Mouse (Mus musculus): ENCODE measurements at regions not wholly inside any gene's neighbourhood (a gene's known extent, or its start where the extent isn't known, plus 50 kb on each side); places are given as distances from the start of the nearest gene placed in this dataset.

- ATAC-seq (ENCODE audit: low FRiP score) (no peak), DNase-seq (ENCODE audit: low spot score) (no peak)
- Histone ChIP-seq H3K9me3 (ENCODE audit: control insufficient read depth, low read length) (no peaks in the 10 kb centered on the region), H3K27me3 (ENCODE audit: control insufficient read depth, insufficient read depth, low read length) (no peaks in the 10 kb centered on the region), H3K27ac (ENCODE audit: low read depth, low read length) (no peak overlapping the region), H3K36me3 (ENCODE audit: control insufficient read depth, insufficient read depth, low read length) (no peaks in the 10 kb centered on the region), H3K4me1 (replicated peaks; ENCODE audit: control insufficient read depth, insufficient read depth, low read length) (no peaks in the 10 kb centered on the region), H3K9ac (ENCODE audit: low read depth, low read length) (no peak overlapping the region), H3K4me3 (ENCODE audit: low read depth, low read length) (no peak overlapping the region), H3K4me2 (replicated peaks; ENCODE audit: low read depth, low read length) (no peak overlapping the region)
- 88% methylated on average over 20 of the region's 20 CpGs for WGBS
These were observed 89.9 kb upstream of the Cdkn3 start for GRCm38 (mm10) chr14:46670221-46671046.

GRCm38 (mm10) chr14:46668275-46668674, 92.1 kb upstream of the Cdkn3 start:
- H3K36me3 ChIP-seq (ENCODE audit: control insufficient read depth, insufficient read depth, low read length) = no peaks in the 10 kb centered on the region
- no peak overlapping the region for H3K9ac ChIP-seq (ENCODE audit: low read depth, low read length)
- 93% methylated on average over 3 of the region's 3 CpGs for WGBS
- no peak overlapping the region for H3K27ac ChIP-seq (ENCODE audit: low read depth, low read length)
- DNase-seq (ENCODE audit: low spot score) (no peak), ATAC-seq (ENCODE audit: low FRiP score) (no peak)
- H3K4me1 ChIP-seq (replicated peaks; ENCODE audit: control insufficient read depth, insufficient read depth, low read length) = no peaks in the 10 kb centered on the region
- H3K4me3 ChIP-seq (ENCODE audit: low read depth, low read length) = no peak overlapping the region
- no peaks in the 10 kb centered on the region for H3K27me3 ChIP-seq (ENCODE audit: control insufficient read depth, insufficient read depth, low read length)
- H3K4me2 ChIP-seq (replicated peaks; ENCODE audit: low read depth, low read length) = no peak overlapping the region
- H3K9me3 ChIP-seq (ENCODE audit: control insufficient read depth, low read length) = no peaks in the 10 kb centered on the region

GRCm38 (mm10) chr14:46664305-46664704, 96.0 kb upstream of the Cdkn3 start:
- ATAC-seq (ENCODE audit: low FRiP score) (no peak), DNase-seq (ENCODE audit: low spot score) (no peak)
- H3K4me2 ChIP-seq (replicated peaks; ENCODE audit: low read depth, low read length) = no peak overlapping the region
- no peak overlapping the region for H3K4me3 ChIP-seq (ENCODE audit: low read depth, low read length)
- H3K27ac ChIP-seq (ENCODE audit: low read depth, low read length) = no peak overlapping the region
- H3K9me3 ChIP-seq (ENCODE audit: control insufficient read depth, low read length) = no peaks in the 10 kb centered on the region
- H3K36me3 ChIP-seq (ENCODE audit: control insufficient read depth, insufficient read depth, low read length) = no peaks in the 10 kb centered on the region
- 0 out of 2 replicates have a peak, but pooled peaks cover 2% of the 10 kb centered on the region for H3K4me1 ChIP-seq (replicated peaks; ENCODE audit: control insufficient read depth, insufficient read depth, low read length)
- 83% methylated on average over 6 of the region's 6 CpGs for WGBS
- H3K27me3 ChIP-seq (ENCODE audit: control insufficient read depth, insufficient read depth, low read length) = no peaks in the 10 kb centered on the region
- H3K9ac ChIP-seq (ENCODE audit: low read depth, low read length) = no peak overlapping the region

- H3K4me2 ChIP-seq (replicated peaks; ENCODE audit: low read depth, low read length) = no peak overlapping the region
- no peaks in the 10 kb centered on the region for H3K9me3 ChIP-seq (ENCODE audit: control insufficient read depth, low read length)
- no peak overlapping the region for H3K4me3 ChIP-seq (ENCODE audit: low read depth, low read length)
- no peaks in the 10 kb centered on the region for H3K27me3 ChIP-seq (ENCODE audit: control insufficient read depth, insufficient read depth, low read length)
- ATAC-seq (ENCODE audit: low FRiP score) = no peak
- H3K9ac ChIP-seq (ENCODE audit: low read depth, low read length) = no peak overlapping the region
- H3K36me3 ChIP-seq (ENCODE audit: control insufficient read depth, insufficient read depth, low read length) = no peaks in the 10 kb centered on the region
- H3K4me1 ChIP-seq (replicated peaks; ENCODE audit: control insufficient read depth, insufficient read depth, low read length) = 0 out of 2 replicates have a peak, but pooled peaks cover 2% of the 10 kb centered on the region
- H3K27ac ChIP-seq (ENCODE audit: low read depth, low read length) = no peak overlapping the region
- WGBS = 85% methylated on average over 5 of the region's 5 CpGs
- no peak for DNase-seq (ENCODE audit: low spot score)
These were observed 96.8 kb upstream of the Cdkn3 start for GRCm38 (mm10) chr14:46663529-46663928.

GRCm38 (mm10) chr14:46661792-46662545, 98.4 kb upstream of the Cdkn3 start:
- Histone ChIP-seq H3K27me3 (ENCODE audit: control insufficient read depth, insufficient read depth, low read length) (no peaks in the 10 kb centered on the region), H3K27ac (ENCODE audit: low read depth, low read length) (no peak overlapping the region), H3K4me1 (replicated peaks; ENCODE audit: control insufficient read depth, insufficient read depth, low read length) (0 out of 2 replicates have a peak, but pooled peaks cover 2% of the 10 kb centered on the region), H3K9me3 (ENCODE audit: control insufficient read depth, low read length) (no peaks in the 10 kb centered on the region), H3K9ac (ENCODE audit: low read depth, low read length) (no peak overlapping the region), H3K4me3 (ENCODE audit: low read depth, low read length) (no peak overlapping the region), H3K36me3 (ENCODE audit: control insufficient read depth, insufficient read depth, low read length) (no peaks in the 10 kb centered on the region), H3K4me2 (replicated peaks; ENCODE audit: low read depth, low read length) (no peak overlapping the region)
- WGBS = 4% methylated on average over 9 of the region's 9 CpGs
- peak; percentile 81 for ATAC-seq (ENCODE audit: low FRiP score)
- peak; percentile 30 for DNase-seq (ENCODE audit: low spot score)

GRCm38 (mm10) chr14:46661118-46661791, 99.1 kb upstream of the Cdkn3 start:
- Histone ChIP-seq H3K4me2 (replicated peaks; ENCODE audit: low read depth, low read length) (no peak overlapping the region), H3K36me3 (ENCODE audit: control insufficient read depth, insufficient read depth, low read length) (no peaks in the 10 kb centered on the region), H3K9ac (ENCODE audit: low read depth, low read length) (no peak overlapping the region), H3K4me3 (ENCODE audit: low read depth, low read length) (no peak overlapping the region), H3K27ac (ENCODE audit: low read depth, low read length) (no peak overlapping the region), H3K4me1 (replicated peaks; ENCODE audit: control insufficient read depth, insufficient read depth, low read length) (0 out of 2 replicates have a peak, but pooled peaks cover 2% of the 10 kb centered on the region), H3K27me3 (ENCODE audit: control insufficient read depth, insufficient read depth, low read length) (no peaks in the 10 kb centered on the region), H3K9me3 (ENCODE audit: control insufficient read depth, low read length) (no peaks in the 10 kb centered on the region)
- 27% methylated on average over 3 of the region's 3 CpGs for WGBS
- peak; percentile 18; the same call in 1 of the 2 replicates for ATAC-seq (ENCODE audit: low FRiP score)
- no peak for DNase-seq (ENCODE audit: low spot score)

GRCm38 (mm10) chr14:46659365-46659764, 101.0 kb upstream of the Cdkn3 start:
- Histone ChIP-seq H3K27me3 (ENCODE audit: control insufficient read depth, insufficient read depth, low read length) (no peaks in the 10 kb centered on the region), H3K36me3 (ENCODE audit: control insufficient read depth, insufficient read depth, low read length) (no peaks in the 10 kb centered on the region), H3K9ac (ENCODE audit: low read depth, low read length) (no peak overlapping the region), H3K4me2 (replicated peaks; ENCODE audit: low read depth, low read length) (no peak overlapping the region), H3K4me1 (replicated peaks; ENCODE audit: control insufficient read depth, insufficient read depth, low read length) (0 out of 2 replicates have a peak, but pooled peaks cover 2% of the 10 kb centered on the region), H3K9me3 (ENCODE audit: control insufficient read depth, low read length) (no peaks in the 10 kb centered on the region), H3K27ac (ENCODE audit: low read depth, low read length) (no peak overlapping the region), H3K4me3 (ENCODE audit: low read depth, low read length) (no peak overlapping the region)
- DNase-seq (ENCODE audit: low spot score) = no peak
- WGBS = 56% methylated on average over 4 of the region's 4 CpGs
- no peak for ATAC-seq (ENCODE audit: low FRiP score)

GRCm38 (mm10) chr14:46656249-46656648, 104.1 kb upstream of the Cdkn3 start:
- DNase-seq (ENCODE audit: low spot score) (no peak), ATAC-seq (ENCODE audit: low FRiP score) (no peak)
- 88% methylated on average over 10 of the region's 10 CpGs for WGBS
- Histone ChIP-seq H3K27me3 (ENCODE audit: control insufficient read depth, insufficient read depth, low read length) (no peaks in the 10 kb centered on the region), H3K4me3 (ENCODE audit: low read depth, low read length) (no peak overlapping the region), H3K27ac (ENCODE audit: low read depth, low read length) (no peak overlapping the region), H3K9ac (ENCODE audit: low read depth, low read length) (no peak overlapping the region), H3K4me2 (replicated peaks; ENCODE audit: low read depth, low read length) (no peak overlapping the region), H3K36me3 (ENCODE audit: control insufficient read depth, insufficient read depth, low read length) (no peaks in the 10 kb centered on the region), H3K4me1 (replicated peaks; ENCODE audit: control insufficient read depth, insufficient read depth, low read length) (no peaks in the 10 kb centered on the region), H3K9me3 (ENCODE audit: control insufficient read depth, low read length) (no peaks in the 10 kb centered on the region)
